Mouse (Mus musculus): ENCODE results near the gene H1foo.

H1foo gene

DNA sequence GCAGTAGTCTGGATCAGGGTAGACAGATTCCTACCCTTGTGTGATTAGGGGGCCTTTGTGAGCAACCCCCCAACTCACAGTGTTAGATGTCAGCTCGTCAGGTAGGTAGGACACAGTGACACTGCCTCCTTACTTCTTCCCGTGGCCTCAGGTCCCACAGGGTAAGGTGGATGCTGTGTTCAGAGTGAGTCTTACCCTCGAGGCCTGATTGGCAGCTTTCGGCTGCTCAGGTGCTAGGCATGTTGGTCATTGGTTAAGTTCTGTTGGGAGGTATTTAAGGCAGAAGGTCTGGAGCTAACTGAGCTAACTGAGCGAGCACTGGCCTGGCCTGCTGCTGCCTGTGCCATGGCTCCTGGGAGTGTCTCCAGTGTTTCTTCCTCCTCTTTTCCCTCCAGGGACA lies at the start of gene H1foo:
Gene H1foo, plus strand, starts transcription at position 301 of the 400 bp plus-strand sequence.
- no peak for DNase-seq

DNA sequence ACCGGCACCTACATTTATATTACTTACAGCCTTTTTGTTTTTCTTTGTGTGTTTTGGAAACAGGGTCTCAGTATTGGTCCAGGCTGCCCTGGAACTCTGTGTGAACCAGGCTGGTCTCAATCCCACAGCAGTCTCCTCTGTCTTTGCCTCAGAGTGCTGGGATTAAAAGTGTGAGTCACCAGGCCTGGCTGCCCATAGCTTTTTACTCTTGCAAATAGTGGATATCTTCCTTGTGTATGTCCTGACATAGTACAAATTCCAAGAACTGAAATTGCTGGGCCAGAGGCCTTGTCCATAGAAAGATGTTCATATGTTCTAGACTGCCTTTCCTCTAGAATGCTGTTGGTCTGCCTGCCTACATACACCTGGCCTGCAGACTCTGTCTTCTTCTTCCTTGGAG lies 48.4 kb upstream of the H1foo start:
- DNase-seq = no peak

DNA sequence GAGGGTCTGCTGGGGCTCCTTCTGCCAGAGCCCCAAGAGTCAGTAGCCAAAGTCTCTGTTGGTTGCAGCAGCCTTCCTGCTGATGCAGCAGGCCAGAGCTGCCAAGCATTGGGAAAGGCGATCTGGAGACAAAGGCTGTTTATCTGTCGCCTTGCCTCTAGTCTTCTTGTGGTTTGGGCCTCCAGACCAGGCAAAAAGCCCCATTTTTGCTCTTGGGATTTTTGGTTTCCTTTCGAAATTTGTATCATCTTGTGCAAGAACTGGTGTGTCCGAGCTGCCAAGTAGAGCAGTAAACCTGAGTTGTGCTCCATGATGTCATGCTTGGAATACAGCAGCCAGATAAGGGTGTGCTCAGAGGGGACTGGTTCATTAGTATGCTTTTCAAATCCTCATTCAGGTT lies 47.6 kb upstream of the H1foo start:
- no peak for DNase-seq

DNA sequence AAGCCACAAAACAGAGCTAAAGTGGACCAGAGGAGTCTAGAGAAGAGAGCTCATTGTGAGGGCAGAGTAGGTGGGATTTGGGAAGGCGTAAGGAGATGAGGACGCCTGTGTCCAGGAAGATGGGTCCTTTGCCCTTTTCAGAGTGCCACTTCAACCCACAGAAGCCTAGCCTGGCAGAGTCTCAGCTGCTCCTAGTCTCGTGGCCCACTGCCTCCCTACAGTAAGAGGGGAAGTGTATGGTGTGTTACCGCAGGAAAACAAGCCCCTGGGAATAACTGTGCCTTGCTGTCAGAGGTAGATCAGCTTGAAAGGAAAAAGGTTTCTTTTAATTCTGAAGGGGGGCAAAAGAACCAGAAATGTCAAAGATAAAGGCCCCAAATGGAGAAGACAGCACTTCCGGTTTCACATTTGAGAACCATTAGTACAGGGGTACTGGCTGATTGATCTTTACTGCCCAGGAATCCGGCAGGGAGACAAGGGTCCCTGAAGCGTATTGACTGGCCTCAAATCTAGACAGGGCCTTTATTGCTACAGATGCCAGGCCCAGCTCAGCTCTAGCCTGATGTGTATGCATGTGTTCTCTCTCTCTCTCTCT lies 46.7 kb upstream of the H1foo start:
- DNase-seq = no peak

DNA sequence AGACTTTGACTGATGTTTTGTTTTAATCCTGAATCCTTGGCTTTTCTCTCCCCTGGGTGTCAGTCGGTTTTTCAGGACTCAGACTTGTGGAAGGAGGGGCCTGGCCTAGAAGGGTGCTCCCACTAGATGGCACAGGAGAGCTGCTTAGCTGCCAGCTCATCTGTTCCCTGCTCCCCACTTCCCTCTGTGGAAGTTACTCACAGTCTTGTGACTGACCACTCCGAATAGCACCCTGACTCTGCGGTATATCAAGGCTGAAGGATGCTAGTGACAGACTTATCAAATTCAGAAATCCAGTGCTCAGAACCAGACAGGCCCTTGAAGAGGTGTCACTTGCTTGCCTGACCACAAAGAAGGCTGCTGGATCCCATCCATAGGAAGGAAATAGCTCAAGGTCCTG lies 43.7 kb upstream of the H1foo start:
- peak; percentile 84 to 88 for DNase-seq

DNA sequence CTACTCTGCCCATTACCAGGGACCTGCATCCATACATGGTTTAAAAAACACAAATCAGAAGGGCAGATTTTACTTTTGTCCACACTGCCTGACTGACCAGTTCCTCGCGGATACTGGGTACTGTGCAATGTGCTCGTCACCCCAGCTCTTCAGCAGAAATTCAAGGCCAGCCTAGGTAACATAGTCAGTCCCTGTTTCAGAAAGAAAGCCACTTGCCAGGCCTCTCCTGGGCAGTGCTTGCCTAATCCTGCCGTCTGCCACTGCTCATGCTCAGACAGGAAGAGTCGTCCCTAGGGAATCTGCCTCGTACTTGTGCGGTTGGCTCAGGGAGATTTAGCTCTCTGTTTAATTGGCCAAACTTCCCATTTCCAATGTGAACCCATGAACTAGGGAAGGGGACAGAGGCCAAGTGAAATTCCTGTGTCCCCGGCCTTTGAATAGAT lies 43.2 kb upstream of the H1foo start:
- peak; percentile 58 to 84 for DNase-seq

DNA sequence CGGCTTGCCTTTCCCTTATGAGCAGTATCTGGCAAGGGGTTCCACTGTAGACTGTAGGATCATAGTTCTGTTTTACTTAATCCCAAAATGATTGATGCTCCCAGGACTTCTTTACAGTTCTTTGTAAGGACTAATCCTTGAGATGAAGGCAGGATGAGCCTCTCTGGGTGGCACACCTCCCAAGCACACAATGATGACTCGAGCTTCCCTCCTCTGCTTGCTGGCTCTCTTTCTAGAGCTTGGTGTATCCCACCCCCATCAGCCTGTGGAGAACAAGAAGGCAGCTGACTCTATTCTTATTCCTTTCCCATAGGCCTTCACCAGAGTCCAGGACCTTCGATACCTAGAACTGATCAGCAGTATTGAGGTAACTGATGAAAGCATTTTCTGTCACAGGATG lies 42.2 kb upstream of the H1foo start:
- DNase-seq = no peak

DNA sequence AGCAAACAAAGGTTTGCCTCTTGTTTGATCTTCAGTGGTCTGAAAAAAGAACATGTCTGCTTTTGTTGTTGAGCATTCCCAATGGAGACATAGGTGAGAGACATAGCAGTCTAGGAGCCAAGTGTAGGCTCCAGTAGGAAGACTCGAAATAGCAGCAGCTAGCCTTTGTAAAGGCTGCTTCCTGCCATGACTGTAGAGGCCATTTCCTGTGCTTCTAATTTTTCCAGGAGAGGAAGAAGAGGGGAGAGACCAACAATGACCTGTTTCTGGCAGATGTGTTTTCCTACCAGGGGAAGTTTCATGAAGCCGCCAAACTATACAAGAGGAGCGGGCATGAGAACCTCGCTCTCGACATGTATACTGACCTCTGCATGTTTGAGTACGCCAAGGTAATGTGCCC lies 39.2 kb upstream of the H1foo start:
- DNase-seq = peak in 1 of 2 experiments; percentile 61

DNA sequence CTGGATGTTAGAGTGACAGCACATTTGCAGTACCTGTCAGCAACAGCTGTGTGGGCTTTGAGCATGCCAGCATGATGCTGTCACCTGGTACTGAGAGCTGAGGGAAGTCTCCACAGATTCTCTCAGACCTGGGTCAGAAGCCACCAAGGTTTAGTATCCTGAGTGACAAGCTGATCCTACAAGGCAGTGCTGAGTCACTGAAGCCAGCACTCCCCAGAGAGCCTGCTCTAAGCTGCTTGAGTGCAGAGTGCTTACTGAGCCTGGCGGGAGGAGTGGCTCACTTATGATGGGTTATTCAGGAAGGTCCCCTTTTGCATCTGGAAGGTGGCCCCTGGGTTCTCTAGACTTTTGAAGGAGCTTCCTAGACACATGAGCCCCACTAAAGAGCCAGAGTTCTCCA lies 38.3 kb upstream of the H1foo start:
- DNase-seq = no peak

DNA sequence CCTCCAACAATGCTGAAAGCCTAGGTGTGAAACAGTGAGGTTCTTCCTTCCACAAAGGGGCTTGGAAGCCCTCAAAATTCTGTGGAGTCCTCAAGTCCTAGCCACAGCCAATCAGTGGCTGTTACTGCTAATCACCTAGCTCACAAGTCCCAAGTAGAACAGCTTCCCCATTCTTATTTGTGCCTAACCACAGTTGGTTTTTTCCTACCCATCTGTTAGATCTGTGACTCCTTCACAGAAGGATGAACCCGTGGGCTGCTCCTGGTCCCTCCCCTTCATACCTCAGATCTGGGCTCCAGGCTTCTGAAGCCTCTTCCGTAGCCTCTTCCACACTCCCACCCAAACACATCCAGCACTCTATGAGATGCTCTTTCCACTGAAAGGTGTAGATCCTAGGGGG lies 37.9 kb upstream of the H1foo start:
- DNase-seq = no peak

DNA sequence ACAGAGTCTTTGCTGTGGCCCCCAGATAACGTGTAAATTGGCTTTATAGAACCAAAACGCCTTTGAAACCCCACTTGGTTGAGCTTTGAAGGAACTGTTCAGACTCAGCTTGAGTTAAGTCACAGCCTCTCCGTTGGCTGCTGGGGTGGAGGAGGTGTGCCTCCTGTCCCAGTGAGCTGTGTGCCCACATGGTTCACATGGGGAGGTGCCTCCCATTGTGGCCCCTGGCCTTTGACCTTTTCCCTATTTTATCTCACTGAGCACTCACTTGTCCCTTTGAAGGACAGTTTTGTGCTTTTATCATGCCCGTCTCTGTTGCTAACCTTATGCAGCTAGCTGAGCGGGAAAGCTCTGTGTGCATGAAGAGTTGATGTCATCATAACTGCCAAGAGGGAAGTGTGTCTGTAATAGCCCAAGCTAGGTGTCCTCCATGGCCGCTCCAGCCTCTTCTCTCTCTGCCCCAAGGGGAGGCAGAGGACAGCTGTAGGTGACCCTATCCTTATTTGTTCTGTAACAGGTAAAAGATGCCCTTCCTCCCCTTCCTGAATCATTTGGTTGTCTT lies 36.2 kb upstream of the H1foo start:
- DNase-seq = no peak

DNA sequence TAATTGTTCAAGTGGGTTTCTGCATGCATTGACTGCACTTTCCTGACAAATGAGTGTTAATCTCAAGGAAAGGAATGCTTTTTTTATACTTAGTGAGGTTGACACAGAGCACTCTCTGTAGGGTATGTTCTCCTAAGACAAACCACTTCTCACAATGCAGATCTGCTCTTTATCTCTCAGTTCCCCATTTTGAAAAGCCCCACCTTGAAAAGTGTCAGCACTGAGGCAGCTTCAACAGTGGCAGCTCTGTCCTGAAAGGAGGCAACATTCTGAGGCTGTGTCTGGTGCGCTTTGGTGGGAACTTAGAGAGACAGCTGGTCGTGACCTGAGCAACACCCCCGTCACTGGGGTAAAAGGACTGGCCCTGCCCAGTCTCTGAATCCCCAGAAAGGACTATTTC lies 35.7 kb upstream of the H1foo start:
- DNase-seq = no peak

DNA sequence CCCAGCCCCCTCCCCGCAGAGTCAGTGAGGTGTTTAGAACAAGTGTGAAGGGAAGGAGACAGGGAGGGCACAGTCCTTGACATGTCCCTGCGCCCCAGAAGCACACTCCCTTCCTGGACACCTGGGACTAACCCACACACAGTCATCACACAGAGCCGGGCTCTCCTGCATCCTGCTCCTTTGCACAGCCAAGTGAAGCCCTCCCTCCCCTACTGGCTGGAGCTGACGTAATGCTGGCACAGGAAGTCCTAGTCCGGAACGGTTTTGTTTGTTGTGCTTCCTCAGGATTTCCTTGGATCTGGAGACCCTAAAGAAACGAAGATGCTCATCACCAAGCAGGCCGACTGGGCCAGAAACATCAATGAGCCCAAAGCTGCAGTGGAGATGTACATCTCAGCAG lies 34.8 kb upstream of the H1foo start:
- DNase-seq = peak; percentile 77 to 90

DNA sequence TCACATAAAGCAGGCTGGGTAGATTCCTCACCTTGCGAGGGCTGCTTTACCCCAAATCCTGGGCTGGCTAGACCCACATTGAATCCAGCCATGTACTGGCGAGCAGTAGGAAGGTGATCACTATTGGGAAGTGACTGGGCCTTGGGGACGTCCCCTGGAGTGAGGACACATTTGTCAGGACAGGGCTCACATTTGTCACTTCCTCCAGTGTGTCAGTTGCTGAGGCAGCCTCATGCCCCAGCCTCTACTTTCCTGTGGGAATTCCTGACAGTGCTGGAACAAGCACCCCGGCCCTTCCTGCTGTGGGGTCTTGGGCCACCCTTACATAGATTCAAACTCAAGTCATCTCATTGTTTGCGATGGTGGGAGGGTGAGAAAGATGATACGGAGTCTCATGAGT lies 33.0 kb upstream of the H1foo start:
- peak; percentile 35 to 58 for DNase-seq

DNA sequence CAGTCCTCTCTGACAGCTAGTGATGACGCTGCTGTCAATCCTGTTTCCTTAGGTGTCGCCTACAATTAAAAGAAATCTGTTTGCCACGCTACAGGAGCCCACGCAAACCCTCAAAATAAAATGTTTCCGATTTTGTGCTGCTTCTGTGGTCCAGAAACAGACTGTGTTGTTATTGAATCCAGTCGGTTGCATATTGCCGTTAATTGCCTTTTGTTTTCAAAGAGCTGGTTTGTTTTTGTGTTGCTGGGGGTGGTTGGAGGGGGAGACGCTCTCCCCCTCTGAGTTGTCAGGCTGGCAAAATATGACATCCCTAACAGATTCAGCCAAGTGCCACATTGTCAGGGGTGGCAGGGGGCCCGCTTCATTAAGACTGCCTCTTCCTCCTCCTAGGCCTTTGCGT lies 31.3 kb upstream of the H1foo start:
- no peak for DNase-seq

DNA sequence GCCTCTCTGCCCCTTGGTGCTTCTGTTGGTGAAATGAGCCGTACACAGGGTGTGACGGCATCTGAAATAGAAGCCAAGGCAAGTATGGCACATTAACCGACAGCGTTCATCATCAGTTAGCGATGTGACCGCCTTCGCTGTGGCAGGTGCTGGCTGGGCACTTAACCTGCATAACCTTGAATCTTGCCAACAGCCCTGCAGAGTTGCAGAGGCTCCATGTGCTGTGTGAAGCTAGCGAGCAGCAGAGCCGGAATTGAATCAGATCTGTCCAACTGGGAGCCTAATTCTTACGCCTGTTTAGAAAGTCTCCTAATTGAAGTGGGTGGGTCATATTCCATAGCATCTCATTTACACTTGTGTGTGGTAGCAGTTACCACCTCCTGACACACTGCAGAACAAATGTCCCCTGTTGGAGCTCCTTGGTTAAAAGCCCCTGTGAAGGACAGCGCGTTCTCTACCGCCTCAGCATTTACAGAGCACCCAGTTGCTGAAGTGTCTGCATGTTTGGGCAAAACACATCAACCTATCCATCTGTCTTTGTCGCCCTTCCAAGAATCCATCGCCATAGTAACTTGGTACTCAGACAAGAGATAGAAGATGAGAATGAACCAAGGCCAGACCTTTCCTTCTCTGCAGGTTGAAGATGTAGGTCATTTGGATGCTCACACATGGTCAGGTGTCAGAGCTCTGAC lies 30.1 kb upstream of the H1foo start:
- DNase-seq = no peak

DNA sequence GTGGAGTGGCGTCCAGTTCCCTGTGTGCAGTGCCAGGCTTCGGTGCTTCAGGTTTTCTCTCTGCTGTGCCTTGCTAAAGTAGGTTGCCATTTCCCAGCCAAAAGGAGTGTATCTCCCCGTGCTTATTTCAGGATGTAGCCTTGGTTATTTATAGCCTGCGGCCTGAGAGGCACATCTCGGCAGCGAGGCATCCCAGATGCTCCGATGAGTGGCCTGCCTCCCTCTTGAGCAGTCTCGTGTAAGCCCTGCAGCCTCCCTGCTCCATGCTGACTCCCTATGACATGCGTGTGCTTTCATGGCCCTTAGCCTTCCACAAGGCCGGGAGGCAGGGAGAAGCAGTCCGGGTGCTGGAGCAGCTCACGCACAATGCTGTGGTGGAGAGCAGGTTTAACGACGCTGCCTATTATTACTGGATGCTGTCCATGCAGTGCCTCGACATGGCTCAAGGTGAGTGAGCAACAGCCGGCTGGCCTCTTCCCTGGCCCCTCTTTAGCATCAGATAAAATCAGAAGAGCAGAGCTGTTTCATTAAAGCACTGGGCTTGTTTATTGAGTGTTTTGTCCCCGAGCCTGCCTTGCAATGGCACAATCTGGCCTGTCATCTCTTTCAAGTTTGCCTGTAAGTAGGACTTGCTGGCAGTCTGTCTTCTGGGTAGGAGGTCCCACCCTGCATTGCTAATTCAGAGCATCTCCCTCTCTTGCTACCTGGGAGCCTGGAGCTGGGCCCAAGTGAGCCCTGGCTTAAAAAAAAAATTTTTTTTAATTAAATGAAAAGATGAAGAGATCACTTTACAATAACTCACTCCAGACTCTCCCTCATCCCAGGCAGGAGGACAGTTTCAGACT lies 28.9 kb upstream of the H1foo start:
- DNase-seq = no peak

DNA sequence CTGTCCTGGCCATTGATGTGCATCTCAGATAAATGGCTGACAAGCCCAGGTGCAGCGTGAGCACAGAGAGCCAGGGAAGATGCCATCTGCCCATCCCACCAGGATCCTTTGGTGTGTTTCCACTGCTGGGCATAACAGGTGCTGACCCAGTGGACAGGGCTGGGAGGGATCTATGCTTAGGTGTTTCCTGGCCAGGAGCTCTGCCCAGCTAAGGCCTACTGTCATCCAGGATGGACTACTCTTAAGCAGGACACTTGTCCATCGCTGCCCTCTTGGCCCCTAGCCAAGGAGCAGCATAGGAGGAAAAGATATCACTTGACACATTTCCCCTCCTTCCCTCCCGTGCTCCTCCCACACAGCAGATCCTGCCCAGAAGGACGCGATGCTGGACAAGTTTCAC lies 28.1 kb upstream of the H1foo start:
- DNase-seq = no peak

DNA sequence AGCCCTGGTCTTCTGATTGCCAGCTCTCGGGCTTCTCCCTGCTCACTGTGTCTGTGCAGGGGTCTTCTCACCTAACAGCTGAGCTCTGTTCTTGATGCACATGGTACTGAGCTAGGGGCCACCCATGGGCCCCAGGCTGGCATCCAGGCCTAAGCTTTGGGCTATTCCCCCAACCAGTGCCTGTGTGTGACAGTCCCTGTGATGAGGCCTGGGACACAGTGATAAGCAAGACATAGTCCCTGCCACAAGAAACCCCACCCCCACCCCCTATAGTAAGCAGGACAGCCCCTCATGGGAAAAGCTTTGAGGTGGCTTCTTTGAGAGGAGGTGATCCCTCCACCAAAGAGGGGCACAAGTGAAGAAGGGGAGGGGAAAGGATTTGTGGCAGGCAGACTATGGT lies 26.1 kb upstream of the H1foo start:
- DNase-seq = no peak

DNA sequence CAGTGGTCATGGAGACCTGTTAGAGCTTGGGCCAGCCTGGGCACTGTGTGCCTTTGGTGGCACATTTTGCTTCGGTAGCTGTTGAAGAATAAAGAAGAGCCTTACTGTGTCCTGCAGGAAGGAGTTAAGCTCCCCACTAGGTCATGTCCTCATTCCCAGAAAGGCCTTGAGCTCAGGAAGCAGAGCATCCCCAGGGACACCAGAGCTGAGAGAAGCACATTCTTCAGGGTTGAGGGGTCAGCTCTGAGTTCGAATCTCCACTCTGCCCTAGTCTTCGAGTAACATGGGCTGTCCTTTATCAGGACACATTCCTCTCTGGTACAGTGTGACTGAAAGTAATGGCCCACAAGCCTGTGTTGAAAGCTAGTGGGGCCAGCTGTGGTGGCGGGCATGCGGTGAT lies 24.9 kb upstream of the H1foo start:
- DNase-seq = peak in 1 of 2 experiments; percentile 37

DNA sequence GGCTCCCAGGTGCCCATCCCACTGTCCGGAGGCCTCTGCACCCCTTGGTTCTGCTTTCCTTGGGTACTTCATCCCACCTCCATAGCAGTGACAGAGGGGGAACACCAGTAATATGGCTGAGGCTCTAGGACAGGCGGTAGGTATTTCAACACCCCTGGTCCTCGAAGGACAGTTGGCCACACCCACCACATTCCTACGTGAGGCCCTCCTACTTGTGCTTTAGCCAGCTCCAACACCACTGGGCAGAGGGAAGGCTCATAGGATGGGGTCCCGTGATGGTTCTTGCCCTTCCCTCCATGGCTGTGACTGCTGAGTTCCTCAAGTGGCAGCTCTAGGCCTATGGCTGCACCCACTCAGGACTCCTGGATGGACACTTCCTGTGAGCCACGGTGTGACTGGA lies 19.9 kb upstream of the H1foo start:
- DNase-seq = peak in 1 of 2 experiments; percentile 31

DNA sequence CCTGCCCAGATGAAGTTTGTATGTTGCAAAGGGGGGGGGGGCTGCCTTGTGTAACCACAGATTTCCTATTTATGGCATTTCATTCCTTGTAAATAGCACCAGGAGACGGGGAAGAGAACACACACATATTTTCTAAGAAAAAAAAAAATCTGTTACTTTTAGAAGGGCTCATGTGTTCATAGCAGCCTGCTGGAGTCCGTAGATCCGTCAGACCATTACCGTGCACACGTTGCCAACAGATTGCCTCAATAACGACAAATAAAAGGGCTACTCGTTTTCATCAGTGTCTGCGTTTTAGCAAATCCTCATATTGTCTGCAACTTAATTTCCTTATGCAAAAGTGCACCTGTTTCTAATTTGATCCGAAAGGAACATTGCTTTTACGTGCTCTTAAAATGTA lies 18.3 kb upstream of the H1foo start:
- DNase-seq = no peak

Measured in kidney, postnatal 36 days (tissue).